Mouse (Mus musculus) thymus, adult 2 months (tissue): ENCODE measurements around the gene Rtkn2.

Source experiments
- CTCF ChIP-seq: fragments of 200-500 bp; IDR thresholded peaks from 2 replicates; pipeline ENCODE4 v1.5.1; 2012; ENCODE audit warnings: mild to moderate bottlenecking, control low read depth, low read length, moderate library complexity, borderline replicate concordance; ENCODE audit not compliant: control insufficient read depth, poor library complexity, insufficient read depth; ENCODE audit errors: extremely low read depth
- POLR2A ChIP-seq: fragments of 200-500 bp; IDR thresholded peaks from 2 replicates; pipeline ENCODE4 v1.6.1; 2012; ENCODE audit warnings: mild to moderate bottlenecking, low read length, control low read depth, moderate library complexity; ENCODE audit not compliant: control insufficient read depth, poor library complexity, insufficient read depth; ENCODE audit errors: extremely low read depth

- TF ChIP-seq CTCF (no peak), POLR2A (no peak)
These were observed 13.3 kb upstream of the Rtkn2 start for GRCm38 (mm10) chr10:67966102-67966501.
